Mouse (Mus musculus) cortical plate, adult 2 months (tissue): ENCODE results near the gene Txk.

Experiments
- CTCF ChIP-seq: fragments of 200-500 bp; IDR thresholded peaks from 2 replicates; pipeline ENCODE4 v1.5.1; 2011; ENCODE audit warnings: mild to moderate bottlenecking, control low read depth, low read length; ENCODE audit not compliant: insufficient read depth; ENCODE audit errors: extremely low read depth
- POLR2A ChIP-seq: fragments of 200-500 bp; IDR thresholded peaks from 2 replicates; pipeline ENCODE4 v1.6.1; 2011; ENCODE audit warnings: mild to moderate bottlenecking, low read length, control low read depth; ENCODE audit not compliant: insufficient read depth; ENCODE audit errors: extremely low read depth

DNA sequence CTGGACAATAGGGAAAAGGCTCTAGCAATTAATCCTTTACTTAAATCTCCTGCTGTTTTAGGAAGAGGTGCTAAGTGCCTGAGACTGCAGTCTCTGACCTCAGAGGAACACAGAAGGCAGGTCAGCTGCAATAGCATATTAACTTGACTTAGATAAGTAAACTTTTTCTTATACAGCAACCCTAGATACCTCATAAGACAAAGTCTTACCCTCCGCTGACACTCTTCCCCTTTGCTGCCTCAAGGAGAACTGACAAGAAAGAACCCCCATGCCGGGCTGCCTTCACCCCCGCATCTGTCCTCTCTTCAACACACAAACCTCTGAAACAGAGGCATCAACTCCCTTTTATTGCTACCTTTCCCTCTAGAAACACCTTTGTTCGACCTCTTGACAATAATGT lies 38.8 kb upstream of the Txk start:
- TF ChIP-seq CTCF (no peak), POLR2A (no peak)
